Mouse (Mus musculus): ENCODE measurements around the gene Tal1.

Gene Tal1

GRCm38 (mm10) chr4:115121162-115121561 is 64.9 kb downstream of the Tal1 start:
- DNase-seq, result no peak
